Mouse (Mus musculus) right cerebral cortex, postnatal 14 days (tissue): ENCODE data around the gene Ltbr.
"Not testable (repeated sequence)": the region's sequence is repeated elsewhere in the genome, so short reads cannot be mapped to it uniquely, and the experiment has no call there.

Source experiments
- DNase-seq: peaks from one replicate; pipeline ENCODE4 v3.0.0; 2022

Ltbr gene

DNA sequence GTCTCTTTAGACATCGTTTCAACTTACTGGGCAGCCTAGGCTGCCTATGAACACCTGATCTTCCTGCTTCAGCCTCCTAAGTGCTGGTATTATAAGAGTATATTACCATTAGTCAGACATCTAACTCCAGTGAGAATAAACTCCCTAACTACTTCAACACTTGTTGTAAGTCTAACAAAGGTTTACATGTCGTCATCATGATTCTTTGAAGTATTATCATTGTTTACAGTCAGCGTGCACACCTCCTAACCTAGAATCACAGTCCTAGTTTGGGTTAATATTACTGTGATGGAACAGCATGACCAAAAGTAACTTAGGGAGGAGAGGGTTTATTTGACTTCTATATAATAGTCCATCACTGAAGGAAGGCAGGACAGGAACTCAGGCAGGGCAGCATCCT lies 46.2 kb downstream of the Ltbr start:
- DNase-seq = no peak

DNA sequence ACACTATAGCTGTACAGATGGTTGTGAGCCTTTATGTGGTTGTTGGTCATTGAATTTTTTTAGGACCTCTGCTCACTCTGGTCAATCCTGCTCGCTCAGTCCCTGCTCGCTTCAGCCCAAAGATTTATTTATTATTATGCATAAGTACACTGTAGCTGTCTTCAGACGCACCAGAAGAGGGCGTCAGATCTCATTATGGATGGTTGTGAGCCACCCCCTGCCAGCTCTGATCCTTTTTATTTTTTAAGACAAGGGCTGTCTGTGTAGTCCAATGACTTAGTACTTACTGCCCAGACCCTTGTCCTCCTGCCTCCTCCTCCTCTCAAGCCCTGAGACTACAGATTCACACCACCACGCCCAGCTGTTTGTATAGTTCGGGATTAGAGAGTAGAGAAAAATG lies 47.1 kb downstream of the Ltbr start:
- not testable (repeated sequence) for DNase-seq

DNA sequence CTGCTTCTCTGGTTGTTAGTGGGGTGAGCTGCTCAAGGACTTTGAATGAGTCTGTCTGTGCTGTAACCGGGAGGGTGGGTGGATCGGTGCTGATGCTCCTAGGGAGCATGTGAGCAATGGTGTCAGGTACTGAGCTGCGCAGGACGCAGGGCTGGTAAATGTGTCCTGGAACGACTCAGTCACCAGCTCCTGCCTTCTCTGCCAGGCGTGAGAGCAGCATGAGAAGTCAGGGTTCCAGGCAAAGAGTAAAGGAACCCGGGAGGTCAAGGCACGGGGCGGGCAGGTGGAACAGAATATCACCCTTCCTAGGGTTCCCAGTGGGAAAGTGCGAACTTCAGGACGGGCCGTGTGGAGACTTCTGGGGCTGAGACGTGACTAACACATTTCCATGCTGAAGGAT lies 47.6 kb downstream of the Ltbr start:
- DNase-seq = no peak

DNA sequence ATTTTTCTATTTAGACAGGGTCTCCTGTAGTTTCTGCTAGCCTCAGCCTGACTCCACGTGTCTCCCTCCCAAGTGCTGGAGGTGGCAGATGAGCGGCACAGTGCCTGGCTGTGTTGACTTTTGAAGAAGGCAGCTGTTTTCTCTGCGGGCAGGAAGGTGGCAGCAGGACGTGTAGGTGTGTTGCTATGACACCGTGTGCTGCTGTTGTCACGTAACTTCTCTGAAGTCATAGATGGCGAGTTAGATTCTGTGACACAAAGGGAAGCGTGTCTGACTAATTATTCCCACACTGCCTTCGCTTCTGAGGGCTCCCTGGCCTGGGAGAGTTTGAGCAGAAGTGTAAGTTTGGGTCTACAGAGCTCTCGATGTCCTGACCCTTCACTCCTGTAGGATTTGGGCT lies 48.4 kb downstream of the Ltbr start:
- DNase-seq = no peak

DNA sequence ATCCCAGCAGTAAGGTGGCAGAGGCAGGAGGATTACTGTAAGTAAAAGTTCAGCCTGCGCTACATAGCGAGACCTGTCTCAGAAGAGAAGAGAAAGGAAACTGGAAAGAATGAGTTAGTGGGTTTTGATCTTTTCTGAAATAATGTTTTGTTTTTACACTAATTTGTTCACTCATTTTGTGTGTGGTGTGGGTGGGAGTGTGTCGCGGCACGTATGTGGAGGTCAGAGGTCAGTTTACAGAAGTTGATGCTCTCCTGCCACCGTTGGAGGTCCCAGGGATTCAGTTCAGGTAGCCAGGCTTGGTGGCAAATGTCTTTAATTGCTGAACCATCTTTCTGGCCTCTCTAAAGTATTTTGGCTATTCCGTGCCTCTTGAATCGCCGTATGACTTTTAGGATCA lies 49.5 kb downstream of the Ltbr start:
- DNase-seq = no peak

DNA sequence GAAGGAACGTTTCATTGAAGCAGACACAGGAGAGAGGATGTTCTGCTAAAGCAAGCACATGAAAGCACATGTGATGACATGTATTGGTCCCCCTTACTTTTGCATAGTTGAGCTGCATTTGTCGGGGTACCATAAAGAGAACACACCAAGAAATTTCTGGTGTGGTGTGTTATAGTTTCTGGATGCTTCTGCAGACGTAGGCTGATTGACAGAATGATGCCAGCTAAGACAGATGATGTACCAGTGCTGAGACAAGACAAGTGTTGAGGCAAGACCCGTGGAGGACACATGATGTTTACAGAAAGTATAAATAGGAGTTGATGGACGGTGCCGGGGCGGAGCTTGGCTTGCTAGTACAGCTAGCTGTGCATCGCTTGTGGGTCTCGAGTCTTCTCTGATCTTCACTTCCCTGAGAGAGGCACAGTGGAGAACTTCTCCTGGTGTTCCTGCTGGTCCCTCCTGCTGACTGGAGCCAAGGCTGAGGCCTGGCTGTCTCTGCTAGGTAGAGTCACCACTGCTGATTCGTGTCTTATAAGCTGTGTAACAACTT lies 53.6 kb downstream of the Ltbr start:
- no peak for DNase-seq
